In the genomic region with DNA sequence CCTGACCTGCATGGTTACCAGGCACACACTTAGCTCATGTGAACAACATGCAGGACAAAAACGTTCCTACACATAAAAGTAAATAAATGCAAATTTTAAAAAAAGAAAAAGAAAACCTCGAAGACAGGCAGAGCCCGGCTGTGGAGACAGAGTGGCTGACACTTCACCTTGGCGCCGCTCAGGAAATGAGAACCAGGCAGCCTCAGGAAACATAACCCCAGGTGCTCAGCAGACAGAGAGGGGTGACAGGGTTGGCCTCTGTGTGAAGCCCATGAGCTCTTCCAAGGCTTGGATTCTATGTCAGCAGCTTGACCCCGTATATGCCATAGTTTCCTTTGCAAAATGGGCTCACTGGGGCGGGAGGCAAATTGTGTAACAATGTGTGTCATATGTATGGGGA, we compare ENCODE assay signal across 14 mouse cellular contexts.
"Had no signal": no experiment of that assay in that cellular context is flagged by ENCODE, and none has a peak within 500 bp of the region (broad histone marks: within the 10 kb centered on the region; RNA-seq: fewer than 3 reads in every experiment).

No protein-coding gene starts in this region.

- DNase-seq: kidney, adult 9 months; kidney, postnatal 10 days; left cerebral cortex, postnatal 4 days; liver; liver, embryonic 13.5 days; liver, postnatal 0 days; lung, postnatal 14 days; spleen, adult 18-20 months; thymus, adult 18-20 months; thymus, postnatal 25 days had no signal

- H3K36me3 ChIP-seq: intestine, embryonic 15.5 days; liver, embryonic 13.5 days; lung, embryonic 15.5 days; midbrain, embryonic 15.5 days; neural tube, embryonic 12.5 days had no signal

- H3K27ac ChIP-seq: intestine, embryonic 15.5 days; liver, embryonic 13.5 days; lung, embryonic 15.5 days; midbrain, embryonic 15.5 days; neural tube, embryonic 12.5 days had no signal

- H3K27me3 ChIP-seq: intestine, embryonic 15.5 days; liver, embryonic 13.5 days; midbrain, embryonic 15.5 days; neural tube, embryonic 12.5 days had no signal

- H3K4me3 ChIP-seq: intestine, embryonic 15.5 days; liver, embryonic 13.5 days; lung, embryonic 15.5 days; midbrain, embryonic 15.5 days; neural tube, embryonic 12.5 days had no signal

- H3K4me2 ChIP-seq: intestine, embryonic 15.5 days; liver, embryonic 13.5 days; lung, embryonic 15.5 days; midbrain, embryonic 15.5 days; neural tube, embryonic 12.5 days had no signal

- H3K9me3 ChIP-seq: intestine, embryonic 15.5 days; liver, embryonic 13.5 days; lung, embryonic 15.5 days; midbrain, embryonic 15.5 days; neural tube, embryonic 12.5 days had no signal

- ATAC-seq: intestine, embryonic 15.5 days; liver, postnatal 0 days; midbrain, embryonic 15.5 days had no signal

- H3K9ac ChIP-seq: intestine, embryonic 15.5 days; liver, embryonic 13.5 days; liver, postnatal 0 days; lung, embryonic 15.5 days; midbrain, embryonic 15.5 days; neural tube, embryonic 12.5 days had no signal

- H3K4me1 ChIP-seq: liver, embryonic 13.5 days had no signal
